Mouse (Mus musculus) bone marrow, adult 2 months (tissue): ENCODE measurements around the gene Dok5.

Experiments used
- CTCF ChIP-seq: fragments of 200-500 bp; IDR thresholded peaks from 2 replicates; pipeline ENCODE4 v1.5.1; 2011; ENCODE audit warnings: low read length, control low read depth; ENCODE audit not compliant: control insufficient read depth, insufficient read depth
- POLR2A ChIP-seq: fragments of 200-500 bp; IDR thresholded peaks from 2 replicates; pipeline ENCODE4 v1.6.1; 2011; ENCODE audit warnings: low read depth, mild to moderate bottlenecking, control low read depth, low read length, borderline replicate concordance; ENCODE audit not compliant: control insufficient read depth

GRCm38 (mm10) chr2:170837363-170837762 lies 105.8 kb downstream of the Dok5 start:
- TF ChIP-seq CTCF, result no peak
- no peak for TF ChIP-seq POLR2A
